Mouse (Mus musculus) spleen, adult 2 months (tissue): ENCODE results near the gene Tmem201. TPM values are rescaled to one million over a fixed set of nuclear protein-coding genes. Genes with fewer than 3 reads are reported as not detected.

Source experiments
- DNase-seq, 2 experiments: peaks; one replicate each; pipeline versions ENCODE4 v3.0.0 to v3.0.0-alpha.2; 2012 to 2021; ENCODE audit warnings: low spot score in 2 of 2, low read depth in 1 of 2
- H3K27ac ChIP-seq: fragments of 200-500 bp; 2 replicates; pipeline ENCODE4 v1.5.1; 2012; ENCODE audit warnings: low read length, inconsistent platforms; ENCODE audit not compliant: insufficient read depth
- H3K27me3 ChIP-seq: fragments of 200-500 bp; 2 replicates; pipeline ENCODE4 v1.6.1; 2012; ENCODE audit warnings: mild to moderate bottlenecking, moderate library complexity, low read length, inconsistent platforms; ENCODE audit not compliant: control insufficient read depth, insufficient read depth
- H3K36me3 ChIP-seq: fragments of 200-500 bp; 2 replicates; pipeline ENCODE4 v1.6.1; 2012; ENCODE audit warnings: mild to moderate bottlenecking, low read length, inconsistent platforms; ENCODE audit not compliant: control insufficient read depth, insufficient read depth
- H3K4me1 ChIP-seq: fragments of 200-500 bp; 2 replicates; pipeline ENCODE4 v1.6.1; 2011; ENCODE audit warnings: inconsistent platforms; ENCODE audit not compliant: control insufficient read depth, insufficient read depth, insufficient read length
- H3K4me3 ChIP-seq: fragments of 200-500 bp; 2 replicates; pipeline ENCODE4 v1.5.1; 2011; ENCODE audit warnings: mild to moderate bottlenecking, inconsistent platforms; ENCODE audit not compliant: insufficient read depth, insufficient read length; ENCODE audit errors: extremely low read depth
- CTCF ChIP-seq: fragments of 200-500 bp; IDR thresholded peaks from 2 replicates; pipeline ENCODE4 v1.5.1; 2011; ENCODE audit warnings: mild to moderate bottlenecking, inconsistent platforms; ENCODE audit not compliant: insufficient read depth, insufficient read length, insufficient replicate concordance; ENCODE audit errors: extremely low read depth
- POLR2A ChIP-seq: fragments of 200-500 bp; IDR thresholded peaks from 2 replicates; pipeline ENCODE4 v1.6.1; 2011; ENCODE audit warnings: low read depth, low read length, inconsistent platforms
- WGBS: fragments of 180-500 bp; shearing (Covaris S2); methylation state at CpG from one replicate; pipeline ENCODE4 v1.1.7; 2018; 5-methylcytosine and 5-hydroxymethylcytosine counted together
- polyA plus RNA-seq: library from polyadenylated mRNA; depleted of rRNA; stranded (reverse); fragments of >200 nt; gene quantifications from 2 replicates; pipeline ENCODE4 v1.2.3, GENCODE M21; 2012

The Tmem201 gene
- polyA plus RNA-seq, 1 experiment: 24.3 TPM

GRCm38 (mm10) chr4:149730827-149731226 lies 7.0 kb downstream of the Tmem201 start:
- H3K4me1 ChIP-seq: no peaks in the 10 kb centered on the region
- TF ChIP-seq CTCF (no peak), POLR2A (no peak)
- peaks cover 16% of the 10 kb centered on the region for H3K36me3 ChIP-seq
- WGBS: 69% methylated on average over 7 of the region's 7 CpGs
- no peaks in the 10 kb centered on the region for H3K27me3 ChIP-seq
- DNase-seq: no peak
- no peak overlapping the region for H3K4me3 ChIP-seq
- no peak overlapping the region for H3K27ac ChIP-seq

DNA sequence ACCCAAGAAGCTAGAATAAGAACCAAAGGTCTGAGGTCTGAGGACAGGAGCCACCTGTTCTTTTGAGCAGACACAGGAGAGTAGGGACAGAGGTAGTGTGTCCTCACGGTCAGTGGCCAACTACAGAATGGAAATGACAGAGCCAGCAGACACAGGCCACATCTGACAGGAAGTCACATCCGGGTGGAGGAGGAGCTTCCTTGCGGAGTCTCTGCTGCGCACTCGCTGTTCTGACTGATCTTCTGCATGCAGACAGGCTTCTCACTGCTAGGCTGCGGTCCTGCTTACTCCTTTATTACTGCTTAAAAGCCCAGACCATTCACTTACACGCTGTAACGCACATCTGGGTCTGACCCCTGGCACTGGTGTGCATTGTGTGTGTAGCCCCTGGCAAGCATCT lies 9.0 kb downstream of the Tmem201 start:
- Histone ChIP-seq H3K4me3 (no peak overlapping the region), H3K27ac (no peak overlapping the region), H3K36me3 (peaks cover 16% of the 10 kb centered on the region), H3K27me3 (no peaks in the 10 kb centered on the region), H3K4me1 (no peaks in the 10 kb centered on the region)
- DNase-seq: no peak
- no peak for TF ChIP-seq POLR2A
- no peak for TF ChIP-seq CTCF
- WGBS: 81% methylated on average over 8 of the region's 8 CpGs

- no peak overlapping the region for H3K27ac ChIP-seq
- no peaks in the 10 kb centered on the region for H3K4me1 ChIP-seq
- no peak overlapping the region for H3K4me3 ChIP-seq
- no peak for DNase-seq
- WGBS: 97% methylated on average over 5 of the region's 5 CpGs
- no peaks in the 10 kb centered on the region for H3K27me3 ChIP-seq
- TF ChIP-seq POLR2A (no peak), CTCF (no peak)
- H3K36me3 ChIP-seq: peaks cover 16% of the 10 kb centered on the region
Observed at GRCm38 (mm10) chr4:149727636-149728035, 10.2 kb downstream of the Tmem201 start.

- Histone ChIP-seq H3K27me3 (no peaks in the 10 kb centered on the region), H3K27ac (no peak overlapping the region), H3K4me1 (no peaks in the 10 kb centered on the region), H3K36me3 (peaks cover 15% of the 10 kb centered on the region), H3K4me3 (no peak overlapping the region)
- WGBS: 80% methylated on average over 15 of the region's 15 CpGs
- peak in 1 of 2 experiments; percentile 58 for DNase-seq
- TF ChIP-seq CTCF (peak; percentile 71), POLR2A (no peak)
Observed at GRCm38 (mm10) chr4:149725661-149726350, 12.0 kb downstream of the Tmem201 start.

DNA sequence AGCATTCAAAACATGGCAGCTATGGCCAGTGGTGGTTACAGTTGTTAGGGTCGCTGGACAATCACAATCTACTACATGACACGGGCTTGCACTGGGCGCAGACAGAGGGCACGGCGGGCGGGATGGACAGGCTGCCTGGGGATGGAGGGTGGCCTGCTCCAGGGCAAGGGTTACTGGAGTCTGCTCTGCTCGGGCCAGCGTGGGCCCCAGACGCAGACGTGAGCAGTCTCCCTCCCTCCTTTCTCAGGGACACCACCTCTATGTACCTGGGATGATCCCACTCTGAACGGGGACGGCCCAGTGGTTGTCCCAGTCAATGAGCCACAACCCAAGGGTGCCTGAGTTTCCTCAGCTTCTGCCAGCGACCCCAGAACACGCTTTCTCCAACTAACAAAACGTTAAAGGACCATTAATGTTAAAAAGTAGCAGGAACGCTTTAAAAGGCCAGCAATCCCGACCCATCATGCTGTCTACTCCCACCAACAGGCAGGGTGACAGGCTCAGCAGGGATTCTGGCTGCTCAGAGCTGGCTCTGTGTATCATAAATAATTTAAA lies 12.9 kb downstream of the Tmem201 start:
- 93% methylated on average over 17 of the region's 17 CpGs for WGBS
- TF ChIP-seq POLR2A (no peak), CTCF (no peak)
- Histone ChIP-seq H3K4me3 (no peak overlapping the region), H3K27me3 (no peaks in the 10 kb centered on the region), H3K4me1 (no peaks in the 10 kb centered on the region), H3K27ac (no peak overlapping the region), H3K36me3 (peaks cover 14% of the 10 kb centered on the region)
- no peak for DNase-seq

DNA sequence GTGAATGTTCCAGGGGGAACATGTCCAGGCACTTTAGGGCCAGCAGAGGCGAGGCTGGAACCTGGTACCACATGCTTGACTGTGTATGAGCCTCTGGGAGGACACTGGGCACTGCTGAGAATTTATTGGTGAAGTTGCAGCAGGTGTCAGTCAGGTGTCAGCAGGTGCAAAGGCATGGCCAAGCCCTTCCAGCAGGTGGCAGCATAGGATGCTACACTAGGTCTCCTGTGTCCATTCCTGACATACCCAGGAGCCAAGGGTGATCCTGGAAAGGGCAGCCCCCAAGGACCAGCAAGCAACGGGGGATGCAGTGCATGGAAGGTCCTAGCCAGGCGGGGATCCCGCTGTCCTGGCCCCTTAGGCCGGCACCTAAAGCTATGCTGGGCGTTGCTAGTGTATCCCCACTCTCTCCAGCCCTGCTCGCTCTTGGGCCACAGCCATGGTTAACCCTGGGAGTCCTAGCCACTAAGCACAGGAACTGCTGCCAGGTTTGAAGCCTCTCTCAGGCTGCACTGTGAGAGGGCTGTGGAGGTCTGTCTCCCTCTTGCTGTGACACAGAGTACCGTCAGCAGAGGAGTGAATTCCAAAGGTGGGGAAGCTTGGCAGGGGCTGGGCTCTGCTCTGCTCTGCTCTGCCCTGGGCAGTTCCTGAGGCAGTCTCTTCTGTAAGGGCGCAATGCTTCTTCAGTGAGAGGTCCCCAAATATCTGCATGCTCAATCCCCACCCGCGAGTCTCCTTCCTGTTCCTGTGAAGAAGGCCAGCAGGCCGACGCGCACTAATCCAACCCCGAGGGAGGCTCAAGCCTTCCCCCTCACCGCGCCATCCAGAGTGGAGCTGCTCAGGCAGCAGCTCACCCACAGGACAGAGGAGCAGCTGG lies 13.8 kb downstream of the Tmem201 start:
- Histone ChIP-seq H3K4me3 (no peak overlapping the region), H3K27ac (no peak overlapping the region), H3K36me3 (peaks cover 17% of the 10 kb centered on the region), H3K27me3 (no peaks in the 10 kb centered on the region), H3K4me1 (no peaks in the 10 kb centered on the region)
- peak in 1 of 2 experiments; percentile 56 for DNase-seq
- TF ChIP-seq CTCF: peak; percentile 63; the same call in 1 of the 2 replicates
- no peak for TF ChIP-seq POLR2A
- WGBS: 84% methylated on average over 17 of the region's 17 CpGs
